Mouse (Mus musculus): ENCODE measurements at regions not wholly inside any gene's neighbourhood (a gene's known extent, or its start where the extent isn't known, plus 50 kb on each side); places are given as distances from the start of the nearest gene placed in this dataset.

- H3K36me3 ChIP-seq (ENCODE audit: control insufficient read depth, insufficient read depth, low read length) = no peaks in the 10 kb centered on the region
- no peak overlapping the region for H3K4me3 ChIP-seq (ENCODE audit: low read depth, low read length)
- DNase-seq (ENCODE audit: low spot score) (no peak), ATAC-seq (replicated peaks; ENCODE audit: low FRiP score) (no peak)
- H3K4me1 ChIP-seq (replicated peaks; ENCODE audit: control insufficient read depth, insufficient read depth, low read length) = no peaks in the 10 kb centered on the region
- H3K27ac ChIP-seq (ENCODE audit: low read depth, low read length) = no peak overlapping the region
- 66% methylated on average over 6 of the region's 6 CpGs for WGBS
- no peaks in the 10 kb centered on the region for H3K9me3 ChIP-seq (ENCODE audit: control insufficient read depth, low read length)
- no peaks in the 10 kb centered on the region for H3K27me3 ChIP-seq (replicated peaks; ENCODE audit: control insufficient read depth, insufficient read depth, low read length)
- no peak overlapping the region for H3K9ac ChIP-seq (ENCODE audit: low read depth, low read length)
- no peak overlapping the region for H3K4me2 ChIP-seq
Measured at GRCm38 (mm10) chr15:36682832-36683231, 324.7 kb downstream of the Zfp706 start.

- no peak overlapping the region for H3K27ac ChIP-seq (ENCODE audit: low read depth, low read length)
- ATAC-seq (replicated peaks; ENCODE audit: low FRiP score) = no peak
- WGBS = 66% methylated on average over 5 of the region's 5 CpGs
Measured at GRCm38 (mm10) chr15:36682159-36682558, 325.4 kb downstream of the Zfp706 start.

GRCm38 (mm10) chr15:36680361-36681140 is 327.0 kb downstream of the Zfp706 start:
- 82% methylated on average over 11 of the region's 11 CpGs for WGBS
- ATAC-seq (replicated peaks; ENCODE audit: low FRiP score) = no peak
- no peaks in the 10 kb centered on the region for H3K27me3 ChIP-seq (replicated peaks; ENCODE audit: control insufficient read depth, insufficient read depth, low read length)
- no peak overlapping the region for H3K4me2 ChIP-seq
- DNase-seq (ENCODE audit: low spot score) = no peak
- H3K4me3 ChIP-seq (ENCODE audit: low read depth, low read length) = no peak overlapping the region
- no peaks in the 10 kb centered on the region for H3K9me3 ChIP-seq (ENCODE audit: control insufficient read depth, low read length)
- no peaks in the 10 kb centered on the region for H3K36me3 ChIP-seq (ENCODE audit: control insufficient read depth, insufficient read depth, low read length)
- no peak overlapping the region for H3K9ac ChIP-seq (ENCODE audit: low read depth, low read length)
- no peaks in the 10 kb centered on the region for H3K4me1 ChIP-seq (replicated peaks; ENCODE audit: control insufficient read depth, insufficient read depth, low read length)
- H3K27ac ChIP-seq (ENCODE audit: low read depth, low read length) = no peak overlapping the region

More at GRCm38 (mm10) chr15:36682159-36682558, 325.4 kb downstream of the Zfp706 start:
- H3K4me2 ChIP-seq = no peak overlapping the region
- H3K27me3 ChIP-seq (replicated peaks; ENCODE audit: control insufficient read depth, insufficient read depth, low read length) = no peaks in the 10 kb centered on the region
- H3K9me3 ChIP-seq (ENCODE audit: control insufficient read depth, low read length) = no peaks in the 10 kb centered on the region
- no peaks in the 10 kb centered on the region for H3K36me3 ChIP-seq (ENCODE audit: control insufficient read depth, insufficient read depth, low read length)
- H3K4me1 ChIP-seq (replicated peaks; ENCODE audit: control insufficient read depth, insufficient read depth, low read length) = no peaks in the 10 kb centered on the region
- H3K9ac ChIP-seq (ENCODE audit: low read depth, low read length) = no peak overlapping the region
- H3K4me3 ChIP-seq (ENCODE audit: low read depth, low read length) = no peak overlapping the region
- no peak for DNase-seq (ENCODE audit: low spot score)

- ATAC-seq (replicated peaks; ENCODE audit: low FRiP score) = no peak
- Histone ChIP-seq H3K9me3 (ENCODE audit: control insufficient read depth, low read length) (no peaks in the 10 kb centered on the region), H3K27ac (ENCODE audit: low read depth, low read length) (no peak overlapping the region), H3K4me3 (ENCODE audit: low read depth, low read length) (no peak overlapping the region), H3K36me3 (ENCODE audit: control insufficient read depth, insufficient read depth, low read length) (no peaks in the 10 kb centered on the region), H3K4me1 (replicated peaks; ENCODE audit: control insufficient read depth, insufficient read depth, low read length) (no peaks in the 10 kb centered on the region), H3K27me3 (replicated peaks; ENCODE audit: control insufficient read depth, insufficient read depth, low read length) (no peaks in the 10 kb centered on the region), H3K4me2 (no peak overlapping the region), H3K9ac (ENCODE audit: low read depth, low read length) (no peak overlapping the region)
- WGBS = 79% methylated on average over 13 of the region's 13 CpGs
- DNase-seq (ENCODE audit: low spot score) = no peak
Measured at GRCm38 (mm10) chr15:36679577-36679976, 328.0 kb downstream of the Zfp706 start.

GRCm38 (mm10) chr15:36669748-36670147 is 337.8 kb downstream of the Zfp706 start:
- H3K9ac ChIP-seq (ENCODE audit: low read depth, low read length) = no peak overlapping the region
- ATAC-seq (replicated peaks; ENCODE audit: low FRiP score) = no peak
- H3K4me2 ChIP-seq = no peak overlapping the region

GRCm38 (mm10) chr15:36666566-36666965 is 341.0 kb downstream of the Zfp706 start:
- ATAC-seq (replicated peaks; ENCODE audit: low FRiP score) (no peak), DNase-seq (ENCODE audit: low spot score) (no peak)
- Histone ChIP-seq H3K27ac (ENCODE audit: low read depth, low read length) (no peak overlapping the region), H3K4me3 (ENCODE audit: low read depth, low read length) (no peak overlapping the region), H3K4me2 (no peak overlapping the region), H3K9me3 (ENCODE audit: control insufficient read depth, low read length) (no peaks in the 10 kb centered on the region), H3K36me3 (ENCODE audit: control insufficient read depth, insufficient read depth, low read length) (no peaks in the 10 kb centered on the region), H3K4me1 (replicated peaks; ENCODE audit: control insufficient read depth, insufficient read depth, low read length) (no peaks in the 10 kb centered on the region), H3K9ac (ENCODE audit: low read depth, low read length) (no peak overlapping the region), H3K27me3 (replicated peaks; ENCODE audit: control insufficient read depth, insufficient read depth, low read length) (no peaks in the 10 kb centered on the region)
- 29% methylated on average over 3 of the region's 3 CpGs for WGBS

More at GRCm38 (mm10) chr15:36669748-36670147, 337.8 kb downstream of the Zfp706 start:
- H3K9me3 ChIP-seq (ENCODE audit: control insufficient read depth, low read length) = no peaks in the 10 kb centered on the region
- no peak overlapping the region for H3K27ac ChIP-seq (ENCODE audit: low read depth, low read length)
- H3K4me3 ChIP-seq (ENCODE audit: low read depth, low read length) = no peak overlapping the region
- 42% methylated on average over 12 of the region's 12 CpGs for WGBS
- H3K27me3 ChIP-seq (replicated peaks; ENCODE audit: control insufficient read depth, insufficient read depth, low read length) = no peaks in the 10 kb centered on the region
- H3K4me1 ChIP-seq (replicated peaks; ENCODE audit: control insufficient read depth, insufficient read depth, low read length) = no peaks in the 10 kb centered on the region
- DNase-seq (ENCODE audit: low spot score) = no peak
- no peaks in the 10 kb centered on the region for H3K36me3 ChIP-seq (ENCODE audit: control insufficient read depth, insufficient read depth, low read length)

- no peaks in the 10 kb centered on the region for H3K27me3 ChIP-seq (replicated peaks; ENCODE audit: control insufficient read depth, insufficient read depth, low read length)
- no peak for DNase-seq (ENCODE audit: low spot score)
- ATAC-seq (replicated peaks; ENCODE audit: low FRiP score) = no peak
- no peaks in the 10 kb centered on the region for H3K9me3 ChIP-seq (ENCODE audit: control insufficient read depth, low read length)
- H3K36me3 ChIP-seq (ENCODE audit: control insufficient read depth, insufficient read depth, low read length) = no peaks in the 10 kb centered on the region
- no peak overlapping the region for H3K27ac ChIP-seq (ENCODE audit: low read depth, low read length)
- H3K9ac ChIP-seq (ENCODE audit: low read depth, low read length) = no peak overlapping the region
- WGBS = 79% methylated on average over 6 of the region's 6 CpGs
- H3K4me2 ChIP-seq = no peak overlapping the region
- no peaks in the 10 kb centered on the region for H3K4me1 ChIP-seq (replicated peaks; ENCODE audit: control insufficient read depth, insufficient read depth, low read length)
- no peak overlapping the region for H3K4me3 ChIP-seq (ENCODE audit: low read depth, low read length)
Measured at GRCm38 (mm10) chr15:36664391-36664790, 343.2 kb downstream of the Zfp706 start.

GRCm38 (mm10) chr15:36660986-36661385 is 346.6 kb downstream of the Zfp706 start:
- Histone ChIP-seq H3K4me1 (replicated peaks; ENCODE audit: control insufficient read depth, insufficient read depth, low read length) (no peaks in the 10 kb centered on the region), H3K9ac (ENCODE audit: low read depth, low read length) (no peak overlapping the region), H3K36me3 (ENCODE audit: control insufficient read depth, insufficient read depth, low read length) (no peaks in the 10 kb centered on the region), H3K27ac (ENCODE audit: low read depth, low read length) (no peak overlapping the region), H3K4me3 (ENCODE audit: low read depth, low read length) (no peak overlapping the region), H3K9me3 (ENCODE audit: control insufficient read depth, low read length) (no peaks in the 10 kb centered on the region), H3K4me2 (no peak overlapping the region), H3K27me3 (replicated peaks; ENCODE audit: control insufficient read depth, insufficient read depth, low read length) (no peaks in the 10 kb centered on the region)
- no peak for DNase-seq (ENCODE audit: low spot score)
- WGBS = 76% methylated on average over 7 of the region's 7 CpGs
- no peak for ATAC-seq (replicated peaks; ENCODE audit: low FRiP score)
